In the genomic region with DNA sequence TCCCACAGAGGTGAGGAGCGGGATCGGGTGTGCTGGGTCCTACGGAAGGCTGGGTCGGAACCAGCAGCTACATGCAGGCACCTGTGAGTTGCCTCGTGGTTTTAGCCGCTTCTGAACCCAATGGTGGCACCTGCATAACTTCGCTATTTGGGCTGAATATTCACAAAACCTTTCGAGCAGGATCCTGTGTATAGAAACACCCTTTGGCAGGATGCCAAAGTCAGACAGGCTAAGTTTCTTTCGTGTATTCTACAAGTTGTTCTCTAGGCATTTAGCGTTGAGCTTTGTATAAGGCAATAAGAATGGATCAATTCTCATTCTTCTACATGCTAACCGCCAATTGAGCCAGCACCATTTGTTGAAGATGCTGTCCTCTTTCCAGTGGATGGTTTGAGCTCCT, we compare ENCODE assay signal across 8 mouse cellular contexts. TPM values are rescaled to one million over a fixed set of nuclear protein-coding genes. Genes with fewer than 3 reads are reported as not detected.
DNase-seq lines count a peak whose midpoint lies in the region; ATAC-seq and TF ChIP-seq lines count a peak whose summit lies in the region.
"Not testable (repeated sequence)": the region's sequence is repeated elsewhere in the genome, so short reads cannot be mapped to it uniquely, and the experiment has no call there.

No protein-coding gene starts in this region.

- H3ac ChIP-seq in C2C12 (ENCODE audit: control insufficient read depth, insufficient read length, low read depth): peak overlapping the region; percentile 30

- H3K79me2 ChIP-seq in C2C12 (ENCODE audit: control insufficient read depth, insufficient read depth): not testable (repeated sequence)

- not testable (repeated sequence) for H3K27me3 ChIP-seq in C2C12 (ENCODE audit: control insufficient read depth, insufficient read depth, insufficient read length); embryonic facial prominence, embryonic 12.5 days; heart, embryonic 11.5 days (ENCODE audit: control insufficient read depth, insufficient read depth, low read length); intestine, postnatal 0 days (replicated peaks; ENCODE audit: control insufficient read depth, insufficient read depth, low read length); limb, embryonic 14.5 days (ENCODE audit: control insufficient read depth, insufficient read depth, low read length); midbrain, embryonic 11.5 days (ENCODE audit: control insufficient read depth, insufficient read depth, low read length)

- WGBS in embryonic facial prominence, embryonic 12.5 days: 8% methylated on average over 11 of the region's 11 CpGs
- WGBS in heart, embryonic 11.5 days (ENCODE audit: insufficient replicate concordance): 6% methylated on average over 9 of the region's 11 CpGs
- 2% methylated on average over 11 of the region's 11 CpGs for WGBS in intestine, postnatal 0 days
- WGBS in limb, embryonic 14.5 days: 7% methylated on average over 10 of the region's 11 CpGs
- 10% methylated on average over 9 of the region's 11 CpGs for WGBS in midbrain, embryonic 11.5 days

- H3K79me3 ChIP-seq in C2C12 (ENCODE audit: low read depth): not testable (repeated sequence)

- peak overlapping the region; percentile 36; the same call in 1 of the 2 replicates for H3K9ac ChIP-seq in embryonic facial prominence, embryonic 12.5 days
- peak overlapping the region; percentile 69 for H3K9ac ChIP-seq in heart, embryonic 11.5 days (ENCODE audit: low read depth, low read length)
- peak overlapping the region; percentile 45; the same call in 1 of the 2 replicates for H3K9ac ChIP-seq in intestine, postnatal 0 days (ENCODE audit: low read depth, low read length)
- H3K9ac ChIP-seq in limb, embryonic 14.5 days (ENCODE audit: low read depth, low read length, severe bottlenecking): peak overlapping the region; percentile 42
- peak overlapping the region; percentile 48 for H3K9ac ChIP-seq in midbrain, embryonic 11.5 days (ENCODE audit: low read length)

- peak; percentile 30 for DNase-seq in limb, embryonic 14.5 days (ENCODE audit: low spot score)
- DNase-seq in midbrain, embryonic 11.5 days (ENCODE audit: low spot score, missing footprints): peak; percentile 92
- DNase-seq in right cerebral cortex, postnatal 4 days: peak; percentile 2

- H3K9me3 ChIP-seq in embryonic facial prominence, embryonic 12.5 days; heart, embryonic 11.5 days (replicated peaks; ENCODE audit: control insufficient read depth, low read length); intestine, postnatal 0 days (ENCODE audit: control insufficient read depth); limb, embryonic 14.5 days (ENCODE audit: control insufficient read depth, low read length); midbrain, embryonic 11.5 days (ENCODE audit: control insufficient read depth, low read length): not testable (repeated sequence)

- not testable (repeated sequence) for H3K4me1 ChIP-seq in bone marrow macrophage, adult 2 months (ENCODE audit: control insufficient read depth, insufficient read depth, low read length); embryonic facial prominence, embryonic 12.5 days; heart, embryonic 11.5 days (ENCODE audit: control insufficient read depth, insufficient read depth, low read length); intestine, postnatal 0 days (replicated peaks; ENCODE audit: control insufficient read depth, insufficient read depth, low read length); limb, embryonic 14.5 days (ENCODE audit: control insufficient read depth, insufficient read depth, low read length); midbrain, embryonic 11.5 days (ENCODE audit: control insufficient read depth, insufficient read depth, low read length)

- not testable (repeated sequence) for TF ChIP-seq CTCF in C2C12 (IDR thresholded peaks at IDR 0.05; ENCODE audit: control insufficient read depth, insufficient read depth, insufficient read length); bone marrow macrophage, adult 2 months (IDR thresholded peaks at IDR 0.05; ENCODE audit: low read depth, low read length); intestine, postnatal 0 days (IDR thresholded peaks at IDR 0.05; ENCODE audit: low read depth)

- H3K27ac ChIP-seq in bone marrow macrophage, adult 2 months (ENCODE audit: insufficient read depth, low read depth, low read length): peak overlapping the region; percentile 22
- H3K27ac ChIP-seq in embryonic facial prominence, embryonic 12.5 days; limb, embryonic 14.5 days (replicated peaks; ENCODE audit: low read depth, low read length); midbrain, embryonic 11.5 days (ENCODE audit: low read depth, low read length): not testable (repeated sequence)
- H3K27ac ChIP-seq in heart, embryonic 11.5 days (ENCODE audit: low read depth, low read length): 0 out of 2 replicates have a peak overlapping the region, but pooled peaks have one; percentile 29
- H3K27ac ChIP-seq in intestine, postnatal 0 days (ENCODE audit: low read depth, low read length): peak overlapping the region; percentile 41; the same call in 1 of the 2 replicates

- H3K4me2 ChIP-seq in embryonic facial prominence, embryonic 12.5 days (replicated peaks): peak overlapping the region; percentile 53
- H3K4me2 ChIP-seq in heart, embryonic 11.5 days: peak overlapping the region; percentile 62
- H3K4me2 ChIP-seq in intestine, postnatal 0 days (replicated peaks; ENCODE audit: low read depth): peak overlapping the region; percentile 59
- peak overlapping the region; percentile 47 for H3K4me2 ChIP-seq in limb, embryonic 14.5 days (replicated peaks; ENCODE audit: low read depth, low read length, severe bottlenecking)
- peak overlapping the region; percentile 45 for H3K4me2 ChIP-seq in midbrain, embryonic 11.5 days

- not testable (repeated sequence) for H3K36me3 ChIP-seq in C2C12 (ENCODE audit: control insufficient read depth, insufficient read depth); embryonic facial prominence, embryonic 12.5 days; heart, embryonic 11.5 days (ENCODE audit: control insufficient read depth, insufficient read depth, low read length); intestine, postnatal 0 days (ENCODE audit: control insufficient read depth, insufficient read depth); limb, embryonic 14.5 days (ENCODE audit: control insufficient read depth, insufficient read depth, low read length); midbrain, embryonic 11.5 days (ENCODE audit: control insufficient read depth, insufficient read depth, low read length)

- ATAC-seq in embryonic facial prominence, embryonic 12.5 days (ENCODE audit: insufficient number of reproducible peaks, insufficient read depth, low FRiP score, low TSS enrichment); heart, embryonic 11.5 days (replicated peaks; ENCODE audit: insufficient number of reproducible peaks, low FRiP score, low TSS enrichment); limb, embryonic 14.5 days (ENCODE audit: low FRiP score, low read depth); midbrain, embryonic 11.5 days (ENCODE audit: low FRiP score): not testable (repeated sequence)
- peak; percentile 24 for ATAC-seq in intestine, postnatal 0 days

- not testable (repeated sequence) for TF ChIP-seq POLR2A in bone marrow macrophage, adult 2 months (IDR thresholded peaks at IDR 0.05; ENCODE audit: borderline replicate concordance, low read depth, low read length); limb, embryonic 14.5 days (IDR thresholded peaks at IDR 0.05; ENCODE audit: borderline replicate concordance, extremely low read depth, insufficient read depth, insufficient read length)

- peak overlapping the region; percentile 43 for H3K4me3 ChIP-seq in C2C12 (ENCODE audit: insufficient read depth, poor library complexity, severe bottlenecking)
- H3K4me3 ChIP-seq in bone marrow macrophage, adult 2 months (ENCODE audit: insufficient read depth, low read length): peak overlapping the region; percentile 73
- peak overlapping the region; percentile 53 for H3K4me3 ChIP-seq in embryonic facial prominence, embryonic 12.5 days
- H3K4me3 ChIP-seq in heart, embryonic 11.5 days (ENCODE audit: low read depth, low read length): peak overlapping the region; percentile 58
- peak overlapping the region; percentile 53 for H3K4me3 ChIP-seq in intestine, postnatal 0 days (ENCODE audit: low read depth, low read length)
- peak overlapping the region; percentile 46 for H3K4me3 ChIP-seq in limb, embryonic 14.5 days (replicated peaks; ENCODE audit: low read length)
- H3K4me3 ChIP-seq in midbrain, embryonic 11.5 days (ENCODE audit: low read depth, low read length): peak overlapping the region; percentile 43

RNA-seq across cellular contexts. Expression of a gene that starts 58.6 kb away (rescaled TPM):
- polyA plus RNA-seq in C2C12 (2012; fragmentation: generic; extraction: Trizol): 1.6 TPM
- polyA plus RNA-seq in bone marrow macrophage, adult 2 months (2012; ENCODE audit: insufficient read depth, insufficient read length, missing spikeins): 1.5 and 2.6 TPM in 2 replicates
- polyA plus RNA-seq in embryonic facial prominence, embryonic 12.5 days (2016; fragmentation: Nextera tagmentation; extraction: Ambion mirVana): 5.2 and 6.7 TPM in 2 replicates
- polyA plus RNA-seq in heart, embryonic 11.5 days (2014; fragmentation: Nextera tagmentation; extraction: Ambion mirVana): 3.8 and 4.3 TPM in 2 replicates
- 1.9 and 2.3 TPM in 2 replicates for polyA plus RNA-seq in intestine, postnatal 0 days (2015; fragmentation: Nextera tagmentation; extraction: Ambion mirVana)
- polyA plus RNA-seq in limb, embryonic 14.5 days (2012; rRNA removed): 2.0 and 3.0 TPM in 2 replicates
- 6.4 and 6.5 TPM in 2 replicates for polyA plus RNA-seq in limb, embryonic 14.5 days (2014; fragmentation: Nextera tagmentation; extraction: Ambion mirVana)
- polyA plus RNA-seq in midbrain, embryonic 11.5 days (2014; fragmentation: Nextera tagmentation; extraction: Ambion mirVana): 4.4 and 6.4 TPM in 2 replicates

Comparison
In these comparisons a context has a peak if more than half of its experiments do, and no peak if none do; other contexts are left out.
1. DNase-seq: peak in every context shown above with its lines; median percentile 92 in midbrain, embryonic 11.5 days; 30 in limb, embryonic 14.5 days; 2 in right cerebral cortex, postnatal 4 days.